Mouse (Mus musculus) cerebellum, postnatal 25 days (tissue): Measurements from ENCODE around the gene Iqschfp.

Experiments
- DNase-seq, 2 experiments: peaks; one replicate each; pipeline ENCODE4 v3.0.0; 2021; ENCODE audit warnings: mixed read lengths in 2 of 2

Iqschfp gene

GRCm38 (mm10) chr3:68581591-68581990, 689.6 kb downstream of the Iqschfp start:
- DNase-seq, result peak; percentile 68 to 72

- peak; percentile 52 to 60 for DNase-seq
These were observed 690.2 kb downstream of the Iqschfp start for GRCm38 (mm10) chr3:68582103-68582740.

- DNase-seq, result no peak
These were observed 691.1 kb downstream of the Iqschfp start for GRCm38 (mm10) chr3:68583031-68583693.

DNA sequence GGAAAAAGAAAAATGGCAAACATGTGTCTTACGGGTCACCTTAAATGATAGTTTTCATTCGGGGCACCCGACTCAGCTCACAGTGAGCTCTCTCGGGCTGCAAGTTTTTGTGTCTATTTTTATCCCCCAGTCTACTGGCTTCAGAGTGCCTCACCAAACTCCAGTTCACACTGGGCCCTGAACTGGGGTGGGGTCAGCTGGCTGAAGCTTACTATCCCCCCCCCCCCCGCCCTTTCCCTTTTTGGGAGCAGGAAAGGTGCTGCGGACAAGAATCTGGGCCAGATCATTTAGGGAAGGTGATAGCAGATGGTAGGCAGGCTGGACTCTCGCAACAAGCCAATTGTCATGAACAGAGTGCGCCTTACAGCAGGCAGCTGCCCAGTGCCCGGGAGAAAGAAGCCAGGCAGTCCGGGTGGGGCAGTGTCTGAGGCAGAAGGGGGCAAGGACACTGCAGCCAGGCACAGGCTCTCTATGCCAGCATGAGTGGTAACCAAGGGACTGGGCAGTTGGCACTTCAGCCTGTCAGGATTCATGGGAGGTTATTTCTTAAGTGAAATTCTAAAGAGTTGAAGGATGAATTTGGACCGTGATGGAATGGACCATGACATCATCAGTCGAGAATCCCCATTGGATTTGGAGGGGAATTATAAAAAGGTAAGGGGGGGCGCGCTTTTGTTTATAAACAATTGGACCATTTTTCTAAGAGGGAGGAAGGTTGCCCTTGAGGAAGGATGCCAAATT, 691.9 kb downstream of the Iqschfp start:
- DNase-seq, result peak; percentile 85 to 88

- DNase-seq, result no peak
These were observed 693.2 kb downstream of the Iqschfp start for GRCm38 (mm10) chr3:68585213-68585612.

- DNase-seq, result peak in 1 of 2 experiments; percentile 24
These were observed 694.6 kb downstream of the Iqschfp start for GRCm38 (mm10) chr3:68586646-68587064.

- DNase-seq, result peak in 1 of 2 experiments; percentile 24
These were observed 695.7 kb downstream of the Iqschfp start for GRCm38 (mm10) chr3:68587567-68588245.

DNA sequence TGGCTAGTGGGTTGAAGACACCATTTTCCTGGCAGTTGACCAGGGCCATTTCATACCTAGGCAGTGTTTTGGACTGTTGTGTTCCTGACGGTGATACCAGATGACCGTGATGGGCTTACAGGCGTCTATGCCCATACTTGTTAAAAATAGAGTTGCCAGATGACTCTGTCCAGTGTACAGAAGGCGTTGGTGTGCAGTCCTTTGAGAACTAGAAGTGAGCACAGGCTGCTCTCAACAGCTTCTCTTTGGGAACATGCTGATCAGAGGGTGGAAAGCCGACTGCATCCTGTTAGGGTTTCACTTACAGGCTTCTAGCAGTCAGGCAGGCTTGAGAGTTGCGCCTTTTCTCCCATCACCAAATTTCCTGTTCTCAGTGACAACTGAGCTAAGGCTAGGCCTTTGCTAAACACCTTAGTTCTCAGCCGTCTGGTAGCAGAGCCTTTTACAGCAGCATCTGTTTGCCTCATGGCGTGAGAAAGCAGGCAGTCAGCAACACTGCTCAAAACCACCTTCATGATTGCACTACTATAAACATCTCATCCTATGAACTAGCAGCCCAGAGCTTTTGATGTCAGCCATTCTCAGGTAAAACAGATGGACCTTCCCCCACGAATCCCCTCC, 697.3 kb downstream of the Iqschfp start:
- DNase-seq, result peak in 1 of 2 experiments; percentile 22

GRCm38 (mm10) chr3:68590436-68590835, 698.4 kb downstream of the Iqschfp start:
- peak in 1 of 2 experiments; percentile 13 for DNase-seq

- DNase-seq, result no peak
These were observed 700.5 kb downstream of the Iqschfp start for GRCm38 (mm10) chr3:68592575-68592974.

- DNase-seq, result no peak
These were observed 701.2 kb downstream of the Iqschfp start for GRCm38 (mm10) chr3:68593073-68593867.

DNA sequence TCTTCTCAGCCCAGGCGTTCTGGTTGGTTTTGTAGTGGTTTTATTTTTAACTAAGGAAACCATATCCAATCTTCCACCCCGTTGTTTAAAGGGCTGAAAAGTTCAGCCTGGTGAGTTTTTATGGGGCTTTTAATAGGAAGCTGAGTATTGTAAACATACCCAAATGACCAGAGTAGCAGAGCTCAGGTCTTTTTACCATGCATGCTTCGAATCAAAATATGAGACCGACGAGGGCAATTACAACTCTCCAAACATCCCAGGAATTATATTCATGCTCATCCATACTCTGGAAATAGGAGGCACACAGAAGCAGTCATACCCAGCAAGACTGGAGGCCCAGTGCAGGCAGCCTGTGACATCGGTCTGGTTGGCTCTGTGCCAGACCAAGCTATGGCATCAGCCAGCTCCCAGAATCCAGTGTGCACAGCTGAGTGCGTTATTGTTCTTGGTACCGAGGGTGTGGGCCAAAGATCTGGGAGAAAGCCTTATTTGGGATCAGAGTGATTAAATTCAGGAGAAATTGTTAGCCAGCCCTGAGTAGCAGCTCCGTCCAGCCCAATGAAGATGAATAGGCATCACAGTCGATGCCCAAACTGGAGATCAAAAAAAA, 703.4 kb downstream of the Iqschfp start:
- DNase-seq, result no peak

- no peak for DNase-seq
These were observed 704.9 kb downstream of the Iqschfp start for GRCm38 (mm10) chr3:68596938-68597337.

DNA sequence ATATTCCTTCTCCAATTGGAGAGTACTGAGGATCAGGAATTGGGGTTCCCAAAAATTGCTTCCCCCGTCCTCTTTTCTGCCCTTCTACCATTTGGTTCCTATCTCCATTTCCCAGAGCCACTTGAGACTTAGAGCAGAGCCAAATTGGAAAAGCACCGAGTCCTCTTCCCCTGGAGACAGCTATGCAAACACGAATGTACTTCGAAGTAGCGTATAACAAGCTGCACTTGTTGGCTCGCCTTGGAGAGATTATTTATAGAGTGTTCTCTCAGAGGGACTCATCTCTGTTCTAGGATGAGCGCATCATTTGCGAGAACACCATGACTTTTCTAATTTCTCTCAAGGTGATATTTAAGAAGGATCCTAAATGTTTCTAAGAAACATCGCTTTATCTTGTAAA, 710.9 kb downstream of the Iqschfp start:
- no peak for DNase-seq

GRCm38 (mm10) chr3:68604467-68604866, 712.4 kb downstream of the Iqschfp start:
- DNase-seq, result peak; percentile 50

DNA sequence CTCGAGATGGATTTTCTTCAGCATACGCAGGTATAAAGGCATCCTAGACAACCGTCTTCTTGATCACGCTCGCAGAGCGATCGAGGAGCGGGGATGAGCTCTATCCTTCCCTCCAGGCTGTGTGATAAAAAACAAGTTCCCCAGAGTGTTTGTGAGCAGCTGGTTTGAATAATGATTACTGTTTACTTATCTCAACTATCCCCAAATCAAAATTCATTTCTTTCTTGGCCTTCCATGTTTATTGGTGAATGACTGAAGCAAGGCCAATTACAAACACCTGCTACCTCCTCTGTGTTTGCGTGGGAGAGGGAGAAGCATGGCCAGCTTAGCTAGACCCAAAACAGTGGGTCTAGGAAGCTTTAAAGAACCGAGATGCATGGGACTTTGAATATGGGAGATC, 712.9 kb downstream of the Iqschfp start:
- no peak for DNase-seq

GRCm38 (mm10) chr3:68605942-68606603, 714.0 kb downstream of the Iqschfp start:
- DNase-seq, result no peak

DNA sequence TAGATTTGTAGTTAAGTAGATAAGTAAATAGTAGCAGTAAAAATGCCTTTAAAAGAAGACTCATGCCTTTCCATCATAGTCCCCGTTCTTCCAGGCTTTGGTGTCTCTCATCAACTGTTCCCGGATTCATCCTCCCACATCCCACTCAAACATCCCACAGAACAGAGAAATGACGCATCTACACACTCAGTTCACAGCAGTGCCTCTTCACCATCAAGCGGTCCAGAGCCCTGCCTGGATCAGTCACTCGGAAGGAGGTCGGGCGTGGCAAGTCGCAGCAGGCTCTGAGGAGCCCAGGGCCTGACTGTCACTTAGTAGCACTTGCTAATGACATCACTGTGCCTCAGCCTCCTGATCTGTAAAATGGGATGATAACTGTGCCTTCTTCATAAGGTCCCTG, 714.7 kb downstream of the Iqschfp start:
- DNase-seq, result no peak

- DNase-seq, result no peak
These were observed 715.3 kb downstream of the Iqschfp start for GRCm38 (mm10) chr3:68607336-68607735.

DNA sequence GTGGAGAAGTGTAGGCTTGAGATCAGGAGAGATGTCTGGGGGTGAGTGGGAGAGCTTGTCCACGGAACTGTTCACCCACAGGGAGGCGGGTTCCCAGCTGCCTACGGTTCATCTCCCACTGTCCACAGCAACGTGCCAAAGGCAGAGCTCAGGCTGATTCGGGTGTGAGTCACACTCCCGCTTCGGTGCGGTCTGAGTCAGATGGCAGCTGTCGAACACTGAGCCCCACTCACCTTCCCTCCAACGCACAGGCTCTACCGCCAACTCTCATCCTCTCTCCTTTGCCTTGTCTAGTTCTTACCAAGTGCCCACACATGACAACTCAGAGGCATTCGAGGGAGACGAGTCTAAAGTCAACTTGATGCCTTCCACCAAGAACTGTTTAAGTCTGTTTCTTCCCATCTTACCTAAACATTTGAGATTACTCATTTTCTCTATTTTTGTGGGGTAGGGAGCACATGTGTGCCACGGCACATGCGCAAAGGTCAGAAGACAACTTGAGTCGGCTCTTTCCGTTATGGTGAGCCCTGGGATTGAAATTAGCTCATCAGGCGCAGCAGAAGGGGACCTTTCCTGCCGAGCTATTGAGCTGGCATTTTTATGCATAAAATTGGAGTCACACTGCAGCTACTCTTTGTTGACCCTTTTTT, 716.9 kb downstream of the Iqschfp start:
- peak; percentile 66 to 79 for DNase-seq
